Mouse (Mus musculus) cerebellum, adult 2 months (tissue): ENCODE data around the gene Hmx1. TPM values are rescaled to one million over a fixed set of nuclear protein-coding genes. Genes with fewer than 3 reads are reported as not detected.

Experiments
- DNase-seq, 2 experiments: peaks; one replicate each; pipeline ENCODE4 v3.0.0; 2021
- H3K27ac ChIP-seq: fragments of 200-500 bp; 2 replicates; pipeline ENCODE4 v1.5.1; 2012; ENCODE audit warnings: low read length, control low read depth, inconsistent platforms; ENCODE audit not compliant: insufficient read depth
- H3K27me3 ChIP-seq: fragments of 200-500 bp; 2 replicates; pipeline ENCODE4 v1.6.1; 2012; ENCODE audit warnings: inconsistent platforms, mild to moderate bottlenecking, low read length, moderate library complexity; ENCODE audit not compliant: control insufficient read depth, insufficient read depth
- H3K4me1 ChIP-seq: fragments of 200-500 bp; 2 replicates; pipeline ENCODE4 v1.6.1; 2011; ENCODE audit warnings: low read length; ENCODE audit not compliant: control insufficient read depth, insufficient read depth
- H3K4me3 ChIP-seq: fragments of 200-500 bp; replicated peaks from 2 replicates; pipeline ENCODE3; 2011; ENCODE audit warnings: mild to moderate bottlenecking, low read depth, low read length, control low read depth; ENCODE audit not compliant: insufficient read depth
- CTCF ChIP-seq: fragments of 200-500 bp; IDR thresholded peaks from 2 replicates; pipeline ENCODE4 v1.5.1; 2011; ENCODE audit warnings: low read depth, mild to moderate bottlenecking, control low read depth, low read length, moderate library complexity, borderline replicate concordance; ENCODE audit not compliant: insufficient read depth
- POLR2A ChIP-seq: fragments of 200-500 bp; IDR thresholded peaks from 2 replicates; pipeline ENCODE4 v1.6.1; 2011; ENCODE audit warnings: low read length, control low read depth, borderline replicate concordance; ENCODE audit not compliant: insufficient read depth
- WGBS: fragments of 180-500 bp; shearing (Covaris S2); methylation state at CpG from one replicate; pipeline ENCODE4 v1.1.7; 2018; 5-methylcytosine and 5-hydroxymethylcytosine counted together
- polyA plus RNA-seq: library from polyadenylated mRNA; depleted of rRNA; stranded (reverse); fragments of >200 nt; gene quantifications from 2 replicates; pipeline ENCODE4 v1.2.3, GENCODE M21; 2012

The Hmx1 gene
- polyA plus RNA-seq, 1 experiment = not detected

DNA sequence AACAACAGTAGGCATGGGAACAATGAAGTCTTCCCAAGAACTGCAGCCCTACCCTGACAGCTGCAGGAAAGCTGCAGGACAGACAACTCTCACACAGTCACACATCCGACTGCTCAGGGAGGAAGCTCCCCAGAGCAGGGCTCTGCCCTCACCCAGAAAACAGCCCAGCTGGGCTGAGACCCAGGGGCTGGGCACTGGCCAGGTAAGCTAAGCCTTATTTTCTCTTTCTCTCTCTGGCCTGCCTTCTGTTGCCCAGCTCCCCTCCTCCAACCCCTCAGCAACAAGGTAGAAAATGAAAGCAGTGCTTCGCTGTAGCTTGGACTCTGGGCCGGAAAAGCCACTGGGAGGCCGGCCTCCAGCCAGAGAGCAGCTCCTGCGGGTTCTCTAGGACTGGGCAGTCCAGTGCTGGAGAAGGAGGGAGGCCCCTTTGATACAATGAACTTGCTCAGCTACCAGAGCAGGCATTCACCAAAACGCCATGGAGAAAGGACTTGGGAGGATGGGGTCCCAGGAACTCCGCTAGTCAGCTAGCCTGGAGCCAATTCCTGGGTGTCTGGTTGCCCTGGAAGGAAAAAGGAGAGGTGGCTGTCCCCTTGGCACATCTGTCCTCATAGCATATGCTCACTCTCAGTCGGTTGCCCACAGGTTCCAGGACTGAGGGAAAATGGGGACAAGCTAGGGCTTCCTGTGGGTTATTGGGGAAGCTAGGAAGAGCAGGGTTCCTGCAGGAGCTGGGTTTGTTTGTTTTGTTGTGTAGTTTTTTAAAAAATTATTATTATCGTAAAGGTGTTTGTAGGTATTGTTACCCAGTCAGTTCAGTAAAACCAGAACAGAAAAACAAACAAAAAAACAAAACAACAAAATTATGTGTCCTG lies 6.9 kb downstream of the Hmx1 start:
- no peak overlapping the region for H3K27ac ChIP-seq
- TF ChIP-seq CTCF (no peak), POLR2A (no peak)
- H3K4me1 ChIP-seq = peaks cover 3% of the 10 kb centered on the region; the same call in 1 of the 2 replicates
- no peak overlapping the region for H3K4me3 ChIP-seq
- peaks cover 16% of the 10 kb centered on the region for H3K27me3 ChIP-seq
- peak in 1 of 2 experiments; percentile 14 for DNase-seq
- WGBS = 4% methylated on average over 9 of the region's 9 CpGs

DNA sequence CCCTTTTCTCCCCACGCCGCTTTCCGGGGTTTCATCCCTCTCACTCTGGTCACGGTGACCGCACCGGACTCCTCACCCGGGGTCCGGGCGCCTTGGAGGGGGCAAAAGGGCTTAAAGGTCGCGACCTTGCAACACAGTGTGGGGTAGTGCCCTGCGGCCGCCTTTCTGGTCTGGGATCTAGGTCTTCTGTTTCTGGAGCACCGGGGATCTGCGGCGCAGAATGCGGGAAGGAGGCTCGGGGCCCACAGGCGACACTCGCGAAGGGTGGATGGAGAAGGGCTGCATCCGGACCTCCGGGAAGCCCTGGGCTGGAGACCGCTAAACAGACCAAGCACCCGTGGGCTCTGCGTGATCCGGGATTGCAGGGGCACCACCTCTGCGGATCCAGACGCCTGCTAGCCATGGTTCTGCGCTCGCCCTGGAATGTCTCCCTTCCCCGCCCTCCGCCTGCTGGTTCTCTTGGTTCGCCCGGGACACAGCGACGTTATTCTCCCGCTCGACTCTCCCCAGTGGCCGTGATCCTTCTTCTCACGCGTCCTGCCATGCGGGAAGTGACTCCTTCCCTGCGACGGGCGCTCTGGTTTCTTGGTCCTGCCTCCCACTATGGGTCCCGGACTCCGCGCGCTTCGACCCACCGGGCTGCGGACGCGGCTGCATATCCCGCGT lies 8.2 kb downstream of the Hmx1 start:
- Histone ChIP-seq H3K27ac (no peak overlapping the region), H3K4me1 (peaks cover 3% of the 10 kb centered on the region; the same call in 1 of the 2 replicates), H3K4me3 (no peak overlapping the region), H3K27me3 (peaks cover 12% of the 10 kb centered on the region)
- under 1% methylated on average over 57 of the region's 57 CpGs for WGBS
- peak in 1 of 2 experiments; percentile 13 for DNase-seq
- TF ChIP-seq CTCF (no peak), POLR2A (no peak)

DNA sequence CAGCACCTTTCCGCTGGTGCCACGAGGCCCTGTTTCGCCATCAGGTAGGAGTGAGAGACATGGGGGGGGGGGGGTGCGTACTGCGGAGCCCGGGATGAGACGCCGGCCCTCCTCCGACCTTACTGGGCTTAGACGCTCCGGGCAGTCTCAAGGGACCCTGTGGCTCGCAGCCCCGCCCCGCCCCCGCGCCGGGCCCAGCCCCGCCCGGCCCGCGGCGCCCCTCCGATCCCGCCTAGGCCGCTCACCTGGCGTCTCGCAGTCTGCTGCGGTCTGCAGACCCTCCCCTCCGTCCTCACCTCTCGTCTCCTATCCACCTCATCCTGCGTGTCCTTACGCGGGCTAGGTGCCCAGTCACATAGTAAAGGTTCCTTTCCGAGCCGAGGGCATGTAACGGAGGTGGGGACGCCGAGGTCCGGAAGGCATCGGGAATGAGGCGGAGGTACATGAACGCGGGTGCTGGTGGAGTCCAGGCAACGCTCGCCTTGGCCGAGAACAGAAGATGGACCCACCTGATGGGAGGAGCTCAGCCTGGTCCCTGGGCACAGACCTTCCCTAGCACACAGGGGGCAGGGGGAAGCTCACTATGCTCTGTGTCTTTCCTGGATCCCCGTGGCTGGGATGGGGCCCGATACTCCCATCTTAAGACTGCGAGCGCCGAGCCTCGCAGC lies 8.9 kb downstream of the Hmx1 start:
- Histone ChIP-seq H3K27ac (no peak overlapping the region), H3K4me1 (peaks cover 3% of the 10 kb centered on the region; the same call in 1 of the 2 replicates), H3K27me3 (peaks cover 12% of the 10 kb centered on the region), H3K4me3 (no peak overlapping the region)
- TF ChIP-seq POLR2A = no peak
- no peak for TF ChIP-seq CTCF
- DNase-seq = no peak
- WGBS = 2% methylated on average over 51 of the region's 52 CpGs

DNA sequence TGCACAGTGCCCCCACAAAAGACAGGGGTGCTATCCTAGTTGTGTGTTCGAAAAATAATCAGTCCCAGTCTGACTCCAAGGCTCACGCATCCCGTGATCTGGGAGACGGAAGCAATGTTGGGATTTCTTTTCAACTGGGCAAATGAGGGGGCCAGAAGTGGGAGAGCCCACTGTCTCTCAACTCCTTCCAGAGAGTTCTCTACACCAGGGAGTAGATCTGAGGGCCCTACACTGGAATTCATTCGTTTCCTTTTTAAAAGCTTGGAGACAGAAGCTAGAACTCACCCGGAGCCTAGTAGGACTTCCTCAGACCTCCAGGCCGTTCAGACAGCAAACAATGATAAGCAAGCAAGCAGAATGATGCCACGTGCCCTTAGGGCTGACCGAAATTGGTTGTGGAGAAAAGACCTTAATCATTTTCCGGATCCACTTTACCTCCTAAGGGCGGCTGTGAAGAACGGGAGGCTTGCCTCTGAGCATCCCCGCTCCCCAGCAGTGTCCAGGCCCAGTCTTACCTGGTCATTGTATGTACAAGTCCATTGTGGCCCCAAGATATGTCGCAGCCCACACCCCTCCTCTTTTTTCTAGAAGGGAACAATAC lies 9.5 kb downstream of the Hmx1 start:
- H3K27me3 ChIP-seq = peaks cover 10% of the 10 kb centered on the region
- H3K4me3 ChIP-seq = no peak overlapping the region
- no peak for DNase-seq
- H3K4me1 ChIP-seq = peaks cover 3% of the 10 kb centered on the region; the same call in 1 of the 2 replicates
- TF ChIP-seq POLR2A = no peak
- TF ChIP-seq CTCF = no peak
- H3K27ac ChIP-seq = no peak overlapping the region
- WGBS = 5% methylated on average over 14 of the region's 14 CpGs

DNA sequence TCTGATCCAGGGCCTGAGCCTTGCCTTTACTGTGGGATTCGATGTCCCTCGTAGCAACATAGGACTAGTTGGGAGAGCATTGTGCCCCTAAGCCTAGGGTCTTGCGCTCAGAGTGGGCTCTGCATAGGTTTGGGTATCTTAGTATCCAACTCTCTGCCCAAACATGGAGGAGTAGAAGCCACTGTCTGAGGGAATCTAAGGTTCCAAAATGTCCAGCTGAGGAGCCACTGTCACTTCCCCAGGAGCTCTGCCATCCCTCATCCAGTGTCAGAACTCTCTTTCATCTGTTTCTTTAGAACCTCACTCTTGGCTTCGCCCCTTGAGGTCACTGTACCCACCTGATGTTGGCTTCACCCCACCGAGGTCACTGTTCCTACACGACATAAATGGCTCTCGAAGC lies 10.2 kb downstream of the Hmx1 start:
- Histone ChIP-seq H3K4me3 (no peak overlapping the region), H3K27me3 (peaks cover 9% of the 10 kb centered on the region), H3K4me1 (peaks cover 3% of the 10 kb centered on the region; the same call in 1 of the 2 replicates), H3K27ac (no peak overlapping the region)
- no peak for DNase-seq
- TF ChIP-seq POLR2A (no peak), CTCF (no peak)
- 4% methylated on average over 7 of the region's 7 CpGs for WGBS

DNA sequence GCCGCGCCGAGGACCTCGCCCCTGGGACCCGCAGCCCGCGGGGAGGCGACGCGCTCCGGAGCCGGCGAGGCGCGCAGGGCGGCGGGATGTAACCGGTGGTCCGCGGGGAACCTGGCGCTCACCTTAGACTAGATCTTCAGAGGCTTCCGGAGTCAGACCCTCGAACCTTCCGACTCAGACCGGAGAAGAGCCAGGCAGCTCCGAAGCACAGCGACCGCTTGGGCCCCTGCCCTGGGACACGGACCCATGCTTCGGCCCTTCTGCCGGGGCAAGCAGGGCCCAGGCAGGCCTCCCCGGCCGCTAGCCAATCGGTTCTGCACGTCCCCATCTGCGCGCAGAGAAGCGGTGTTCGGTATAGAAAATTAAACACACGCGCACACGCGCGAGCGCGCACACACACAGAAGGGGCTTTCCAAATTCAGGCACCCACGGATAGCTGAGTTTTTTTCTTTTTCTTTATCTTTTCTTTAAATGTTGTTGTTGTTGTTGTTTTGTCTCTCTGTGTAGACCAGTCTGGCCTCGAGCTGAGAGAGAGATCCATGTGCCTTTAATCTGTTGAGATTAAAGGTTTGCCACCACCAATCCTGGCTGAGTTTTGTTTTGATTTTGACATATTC lies 10.9 kb downstream of the Hmx1 start:
- Histone ChIP-seq H3K27ac (no peak overlapping the region), H3K4me3 (no peak overlapping the region), H3K4me1 (peaks cover 3% of the 10 kb centered on the region; the same call in 1 of the 2 replicates), H3K27me3 (peaks cover 9% of the 10 kb centered on the region)
- no peak for DNase-seq
- 2% methylated on average over 48 of the region's 48 CpGs for WGBS
- TF ChIP-seq CTCF (no peak), POLR2A (no peak)

DNA sequence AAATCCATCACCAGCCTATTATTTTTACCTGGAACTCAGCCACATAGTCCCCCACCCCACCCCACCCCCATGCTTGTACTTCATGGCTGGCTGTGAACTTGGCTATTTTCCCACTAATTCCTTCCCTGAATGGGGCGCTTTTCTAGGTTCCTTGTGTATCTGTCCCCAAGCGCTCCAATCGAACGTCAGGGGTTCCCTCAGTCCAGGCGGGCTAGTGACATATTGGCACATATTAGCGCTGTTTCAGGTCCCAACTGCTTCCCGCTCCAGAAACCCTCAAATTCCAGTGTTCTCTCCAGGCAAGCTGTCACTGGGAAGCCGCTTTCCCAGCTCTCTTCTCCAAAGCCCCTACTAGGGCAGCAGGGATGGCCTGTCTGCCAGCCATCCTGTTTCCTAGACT lies 12.3 kb downstream of the Hmx1 start:
- Histone ChIP-seq H3K4me3 (no peak overlapping the region), H3K27me3 (peaks cover 6% of the 10 kb centered on the region; the same call in 1 of the 2 replicates), H3K4me1 (peaks cover 3% of the 10 kb centered on the region; the same call in 1 of the 2 replicates), H3K27ac (no peak overlapping the region)
- under 1% methylated on average over 8 of the region's 8 CpGs for WGBS
- no peak for DNase-seq
- no peak for TF ChIP-seq POLR2A
